Mouse (Mus musculus): ENCODE data around the gene 3425401B19Rik. TPM values are rescaled to one million over a fixed set of nuclear protein-coding genes. Genes with fewer than 3 reads are reported as not detected.

The 3425401B19Rik gene
- 0.04 and 0.07 TPM in 2 replicates for polyA plus RNA-seq (2012; rRNA removed)

- no peaks in the 10 kb centered on the region for H3K27me3 ChIP-seq (ENCODE audit: control insufficient read depth, insufficient read depth, low read length)
- no peak within 1 kb of the TSS for H3K27ac ChIP-seq (ENCODE audit: control insufficient read depth, insufficient read depth, low read depth, low read length)
- H3K36me3 ChIP-seq (ENCODE audit: control insufficient read depth, insufficient read depth, low read length), result no peaks in the 10 kb centered on the region
- peaks cover 3% of the 10 kb centered on the region; the same call in 1 of the 2 replicates for H3K4me1 ChIP-seq (ENCODE audit: control insufficient read depth, insufficient read depth, low read length)
- no peak within 1 kb of the TSS for H3K4me3 ChIP-seq (ENCODE audit: control insufficient read depth, low read depth, low read length)
- TF ChIP-seq POLR2A (IDR thresholded peaks at IDR 0.05; ENCODE audit: control insufficient read depth, low read depth, low read length) (no peak), CTCF (IDR thresholded peaks at IDR 0.05; ENCODE audit: control insufficient read depth, insufficient read depth, insufficient replicate concordance, low read depth, low read length) (no peak)
Measured at GRCm38 (mm10) chr14:32685124-32685826, at the start of gene 3425401B19Rik. Gene 3425401B19Rik, minus strand, starts transcription at chr14:32685293.

- Histone ChIP-seq H3K27ac (ENCODE audit: control insufficient read depth, insufficient read depth, low read depth, low read length) (no peak overlapping the region), H3K27me3 (ENCODE audit: control insufficient read depth, insufficient read depth, low read length) (no peaks in the 10 kb centered on the region), H3K36me3 (ENCODE audit: control insufficient read depth, insufficient read depth, low read length) (no peaks in the 10 kb centered on the region), H3K4me3 (ENCODE audit: control insufficient read depth, low read depth, low read length) (no peak overlapping the region), H3K4me1 (ENCODE audit: control insufficient read depth, insufficient read depth, low read length) (no peaks in the 10 kb centered on the region)
- TF ChIP-seq CTCF (IDR thresholded peaks at IDR 0.05; ENCODE audit: control insufficient read depth, insufficient read depth, insufficient replicate concordance, low read depth, low read length) (no peak), POLR2A (IDR thresholded peaks at IDR 0.05; ENCODE audit: control insufficient read depth, low read depth, low read length) (no peak)
Measured at GRCm38 (mm10) chr14:32732961-32733360, 47.9 kb upstream of the 3425401B19Rik start.

- Histone ChIP-seq H3K27ac (ENCODE audit: control insufficient read depth, insufficient read depth, low read depth, low read length) (no peak overlapping the region), H3K27me3 (ENCODE audit: control insufficient read depth, insufficient read depth, low read length) (no peaks in the 10 kb centered on the region), H3K36me3 (ENCODE audit: control insufficient read depth, insufficient read depth, low read length) (no peaks in the 10 kb centered on the region), H3K4me3 (ENCODE audit: control insufficient read depth, low read depth, low read length) (no peak overlapping the region), H3K4me1 (ENCODE audit: control insufficient read depth, insufficient read depth, low read length) (no peaks in the 10 kb centered on the region)
- TF ChIP-seq POLR2A (IDR thresholded peaks at IDR 0.05; ENCODE audit: control insufficient read depth, low read depth, low read length) (no peak), CTCF (IDR thresholded peaks at IDR 0.05; ENCODE audit: control insufficient read depth, insufficient read depth, insufficient replicate concordance, low read depth, low read length) (no peak)
Measured at GRCm38 (mm10) chr14:32726864-32727263, 41.8 kb upstream of the 3425401B19Rik start.

GRCm38 (mm10) chr14:32721461-32721860 lies 36.4 kb upstream of the 3425401B19Rik start:
- no peak for TF ChIP-seq POLR2A (IDR thresholded peaks at IDR 0.05; ENCODE audit: control insufficient read depth, low read depth, low read length)
- no peak for TF ChIP-seq CTCF (IDR thresholded peaks at IDR 0.05; ENCODE audit: control insufficient read depth, insufficient read depth, insufficient replicate concordance, low read depth, low read length)

GRCm38 (mm10) chr14:32716763-32717439 lies 31.8 kb upstream of the 3425401B19Rik start:
- no peaks in the 10 kb centered on the region for H3K36me3 ChIP-seq (ENCODE audit: control insufficient read depth, insufficient read depth, low read length)
- H3K27ac ChIP-seq (ENCODE audit: control insufficient read depth, insufficient read depth, low read depth, low read length), result no peak overlapping the region
- no peaks in the 10 kb centered on the region for H3K27me3 ChIP-seq (ENCODE audit: control insufficient read depth, insufficient read depth, low read length)
- TF ChIP-seq CTCF (IDR thresholded peaks at IDR 0.05; ENCODE audit: control insufficient read depth, insufficient read depth, insufficient replicate concordance, low read depth, low read length) (no peak), POLR2A (IDR thresholded peaks at IDR 0.05; ENCODE audit: control insufficient read depth, low read depth, low read length) (no peak)
- no peak overlapping the region for H3K4me3 ChIP-seq (ENCODE audit: control insufficient read depth, low read depth, low read length)
- no peaks in the 10 kb centered on the region for H3K4me1 ChIP-seq (ENCODE audit: control insufficient read depth, insufficient read depth, low read length)

More at GRCm38 (mm10) chr14:32721461-32721860, 36.4 kb upstream of the 3425401B19Rik start:
- H3K4me1 ChIP-seq (ENCODE audit: control insufficient read depth, insufficient read depth, low read length), result no peaks in the 10 kb centered on the region
- H3K36me3 ChIP-seq (ENCODE audit: control insufficient read depth, insufficient read depth, low read length), result no peaks in the 10 kb centered on the region
- no peaks in the 10 kb centered on the region for H3K27me3 ChIP-seq (ENCODE audit: control insufficient read depth, insufficient read depth, low read length)
- no peak overlapping the region for H3K27ac ChIP-seq (ENCODE audit: control insufficient read depth, insufficient read depth, low read depth, low read length)
- no peak overlapping the region for H3K4me3 ChIP-seq (ENCODE audit: control insufficient read depth, low read depth, low read length)

GRCm38 (mm10) chr14:32715489-32715888 lies 30.4 kb upstream of the 3425401B19Rik start:
- H3K27ac ChIP-seq (ENCODE audit: control insufficient read depth, insufficient read depth, low read depth, low read length), result no peak overlapping the region
- H3K36me3 ChIP-seq (ENCODE audit: control insufficient read depth, insufficient read depth, low read length), result no peaks in the 10 kb centered on the region
- no peak overlapping the region for H3K4me3 ChIP-seq (ENCODE audit: control insufficient read depth, low read depth, low read length)
- no peaks in the 10 kb centered on the region for H3K4me1 ChIP-seq (ENCODE audit: control insufficient read depth, insufficient read depth, low read length)
- H3K27me3 ChIP-seq (ENCODE audit: control insufficient read depth, insufficient read depth, low read length), result no peaks in the 10 kb centered on the region
- TF ChIP-seq POLR2A (IDR thresholded peaks at IDR 0.05; ENCODE audit: control insufficient read depth, low read depth, low read length) (no peak), CTCF (IDR thresholded peaks at IDR 0.05; ENCODE audit: control insufficient read depth, insufficient read depth, insufficient replicate concordance, low read depth, low read length) (no peak)

GRCm38 (mm10) chr14:32715076-32715475 lies 30.0 kb upstream of the 3425401B19Rik start:
- no peak for TF ChIP-seq CTCF (IDR thresholded peaks at IDR 0.05; ENCODE audit: control insufficient read depth, insufficient read depth, insufficient replicate concordance, low read depth, low read length)
- TF ChIP-seq POLR2A (IDR thresholded peaks at IDR 0.05; ENCODE audit: control insufficient read depth, low read depth, low read length), result no peak
- Histone ChIP-seq H3K4me3 (ENCODE audit: control insufficient read depth, low read depth, low read length) (no peak overlapping the region), H3K27ac (ENCODE audit: control insufficient read depth, insufficient read depth, low read depth, low read length) (no peak overlapping the region), H3K36me3 (ENCODE audit: control insufficient read depth, insufficient read depth, low read length) (no peaks in the 10 kb centered on the region), H3K27me3 (ENCODE audit: control insufficient read depth, insufficient read depth, low read length) (no peaks in the 10 kb centered on the region), H3K4me1 (ENCODE audit: control insufficient read depth, insufficient read depth, low read length) (no peaks in the 10 kb centered on the region)

All from testis, adult 2 months (tissue).